Mouse (Mus musculus): ENCODE data around the gene Carmil1.

DNA sequence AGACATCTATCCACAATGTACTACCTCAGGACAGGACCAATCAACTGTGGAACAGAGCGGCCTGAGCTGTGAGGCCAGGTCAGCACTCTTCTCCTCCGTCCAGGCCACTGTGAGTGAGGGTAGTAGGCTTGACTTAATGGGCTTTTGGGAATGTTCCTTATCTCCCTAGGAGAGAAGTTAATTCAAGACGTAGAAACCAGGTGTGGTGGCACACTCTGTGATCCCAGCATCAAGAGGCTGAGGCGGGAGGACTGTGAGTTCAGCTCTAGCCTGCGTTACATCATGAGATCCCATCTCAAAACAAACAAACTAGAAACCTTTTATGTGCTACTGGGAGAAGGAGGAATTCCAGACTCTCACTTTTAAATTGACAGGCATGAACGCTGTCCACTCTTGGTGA lies 154.7 kb downstream of the Carmil1 start:
- no peak for TF ChIP-seq CTCF (IDR thresholded peaks at IDR 0.05; ENCODE audit: extremely low read depth, insufficient read length, insufficient replicate concordance, low read depth, low read length)
- no peak for TF ChIP-seq POLR2A (IDR thresholded peaks at IDR 0.05; ENCODE audit: low read depth, low read length)
